Mouse (Mus musculus): ENCODE results near the gene Med24.

- TF ChIP-seq CTCF (IDR thresholded peaks at IDR 0.05; ENCODE audit: control insufficient read depth, insufficient read depth, insufficient read length) (no peak), USF1 (IDR thresholded peaks at IDR 0.05; ENCODE audit: low read depth) (no peak), MAX (IDR thresholded peaks at IDR 0.05) (no peak), MYOD1 (IDR thresholded peaks at IDR 0.05; ENCODE audit: control insufficient read depth, insufficient read length, low read depth) (no peak), CEBPB (IDR thresholded peaks at IDR 0.05; ENCODE audit: low read depth) (no peak), MYOG (IDR thresholded peaks at IDR 0.05; ENCODE audit: control insufficient read depth, extremely low read depth, insufficient read length) (no peak), FOSL1 (IDR thresholded peaks at IDR 0.05; ENCODE audit: insufficient read depth, low read length, poor library complexity, severe bottlenecking) (no peak)
Measured at GRCm38 (mm10) chr11:98701213-98701670, 28.0 kb downstream of the Med24 start, which contains the start of gene Csf3.

Measured in C2C12 (cell line).